Mouse (Mus musculus): ENCODE measurements around the gene B4galnt4. TPM values are rescaled to one million over a fixed set of nuclear protein-coding genes. Genes with fewer than 3 reads are reported as not detected.
"Not testable (repeated sequence)": the region's sequence is repeated elsewhere in the genome, so short reads cannot be mapped to it uniquely, and the experiment has no call there.

Gene B4galnt4
- polyA plus RNA-seq, 1 experiment from 2014 or later, result 0.66 TPM

GRCm38 (mm10) chr7:141024865-141025838, 35.8 kb upstream of the B4galnt4 start:
- H3K4me1 ChIP-seq (ENCODE audit: control insufficient read depth in 2 of 2, insufficient read depth in 2 of 2, low read length in 2 of 2), result no peaks in the 10 kb centered on the region
- H3K27ac ChIP-seq (replicated peaks in 1 of 2; ENCODE audit: control insufficient read depth in 1 of 2, insufficient read depth in 1 of 2, low read depth in 2 of 2, low read length in 2 of 2), result no peak overlapping the region
- no peaks in the 10 kb centered on the region for H3K36me3 ChIP-seq (ENCODE audit: control insufficient read depth, insufficient read depth, low read length)
- no peak overlapping the region for H3K4me2 ChIP-seq (ENCODE audit: low read length)
- no peak for ATAC-seq (ENCODE audit: insufficient number of reproducible peaks, insufficient read depth, low FRiP score, low read depth)
- H3K27me3 ChIP-seq (ENCODE audit: control insufficient read depth, insufficient read depth, low read length), result no peaks in the 10 kb centered on the region
- no peak overlapping the region for H3K4me3 ChIP-seq (ENCODE audit: control insufficient read depth in 1 of 2, insufficient read depth in 1 of 2, low read depth in 1 of 2, low read length in 2 of 2)
- H3K9ac ChIP-seq (ENCODE audit: low read length), result no peak overlapping the region
- WGBS, result 55% methylated on average over 6 of the region's 6 CpGs
- H3K9me3 ChIP-seq (ENCODE audit: control insufficient read depth, low read length), result no peaks in the 10 kb centered on the region

DNA sequence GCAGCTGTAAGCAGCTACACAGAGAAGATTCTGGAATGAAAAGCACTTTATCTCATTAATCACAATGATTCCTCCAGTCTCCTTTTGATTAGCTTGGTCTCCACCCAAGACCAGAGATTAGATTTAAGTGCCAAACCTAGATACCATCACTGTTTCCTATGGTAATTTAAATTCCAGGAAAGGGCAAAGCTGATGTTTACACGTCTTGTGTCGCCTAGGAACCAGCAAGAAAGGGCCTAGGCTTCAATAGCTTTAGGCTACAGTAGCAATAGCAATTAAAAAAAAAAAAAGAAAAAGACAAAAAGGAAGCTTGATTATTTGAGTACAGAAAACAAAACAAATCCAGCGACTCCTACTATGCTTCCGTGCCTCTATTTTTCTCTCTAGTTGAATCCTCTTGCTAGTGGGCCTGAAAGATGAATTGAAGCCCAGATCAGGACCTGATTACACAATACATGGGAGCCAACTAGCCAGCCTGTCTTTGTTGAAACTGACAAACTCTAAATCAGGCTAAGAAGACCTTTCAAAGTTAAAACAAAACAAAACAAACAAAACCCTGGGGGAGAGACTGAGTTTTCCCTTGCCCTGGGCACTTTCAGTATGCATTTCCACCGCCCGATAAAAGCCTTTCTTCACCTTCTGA, 34.7 kb upstream of the B4galnt4 start:
- Histone ChIP-seq H3K4me1 (ENCODE audit: control insufficient read depth in 2 of 2, insufficient read depth in 2 of 2, low read length in 2 of 2) (no peaks in the 10 kb centered on the region), H3K27ac (replicated peaks in 1 of 2; ENCODE audit: control insufficient read depth in 1 of 2, insufficient read depth in 1 of 2, low read depth in 2 of 2, low read length in 2 of 2) (0 out of 4 replicates have a peak overlapping the region, but pooled peaks of 1 of the 2 experiments have one; percentile 33), H3K4me3 (ENCODE audit: control insufficient read depth in 1 of 2, insufficient read depth in 1 of 2, low read depth in 1 of 2, low read length in 2 of 2) (no peak overlapping the region), H3K9ac (ENCODE audit: low read length) (no peak overlapping the region), H3K4me2 (ENCODE audit: low read length) (no peak overlapping the region), H3K9me3 (ENCODE audit: control insufficient read depth, low read length) (no peaks in the 10 kb centered on the region), H3K27me3 (ENCODE audit: control insufficient read depth, insufficient read depth, low read length) (no peaks in the 10 kb centered on the region), H3K36me3 (ENCODE audit: control insufficient read depth, insufficient read depth, low read length) (no peaks in the 10 kb centered on the region)
- 62% methylated on average over 6 of the region's 6 CpGs for WGBS
- no peak for ATAC-seq (ENCODE audit: insufficient number of reproducible peaks, insufficient read depth, low FRiP score, low read depth)

- Histone ChIP-seq H3K36me3 (ENCODE audit: control insufficient read depth, insufficient read depth, low read length) (no peaks in the 10 kb centered on the region), H3K27ac (replicated peaks in 1 of 2; ENCODE audit: control insufficient read depth in 1 of 2, insufficient read depth in 1 of 2, low read depth in 2 of 2, low read length in 2 of 2) (0 out of 4 replicates have a peak overlapping the region, but pooled peaks have one; percentile 12 to 33)
- 66% methylated on average over 5 of the region's 5 CpGs for WGBS
These were observed 34.2 kb upstream of the B4galnt4 start for GRCm38 (mm10) chr7:141026740-141027098.

GRCm38 (mm10) chr7:141028831-141029230, 32.1 kb upstream of the B4galnt4 start, which contains the start of gene Gm17387:
Gm17387 (plus strand) TSS chr7:141029131.
- no peak within 1 kb of the TSS for H3K27ac ChIP-seq (replicated peaks in 1 of 2; ENCODE audit: control insufficient read depth in 1 of 2, insufficient read depth in 1 of 2, low read depth in 2 of 2, low read length in 2 of 2)
- H3K9ac ChIP-seq (ENCODE audit: low read length), result no peak within 1 kb of the TSS
- no peaks in the 10 kb centered on the region for H3K9me3 ChIP-seq (ENCODE audit: control insufficient read depth, low read length)
- H3K4me3 ChIP-seq (ENCODE audit: control insufficient read depth in 1 of 2, insufficient read depth in 1 of 2, low read depth in 1 of 2, low read length in 2 of 2), result no peak within 1 kb of the TSS
- no peaks in the 10 kb centered on the region for H3K36me3 ChIP-seq (ENCODE audit: control insufficient read depth, insufficient read depth, low read length)
- 94% methylated on average over 2 of the region's 2 CpGs for WGBS
- H3K4me1 ChIP-seq (ENCODE audit: control insufficient read depth in 2 of 2, insufficient read depth in 2 of 2, low read length in 2 of 2), result no peaks in the 10 kb centered on the region
- no peaks in the 10 kb centered on the region for H3K27me3 ChIP-seq (ENCODE audit: control insufficient read depth, insufficient read depth, low read length)
- no peak for ATAC-seq (ENCODE audit: insufficient number of reproducible peaks, insufficient read depth, low FRiP score, low read depth)
- H3K4me2 ChIP-seq (ENCODE audit: low read length), result no peak within 1 kb of the TSS

More at GRCm38 (mm10) chr7:141026740-141027098, 34.2 kb upstream of the B4galnt4 start:
- Histone ChIP-seq H3K4me2 (ENCODE audit: low read length) (no peak overlapping the region), H3K27me3 (ENCODE audit: control insufficient read depth, insufficient read depth, low read length) (no peaks in the 10 kb centered on the region), H3K4me1 (ENCODE audit: control insufficient read depth in 2 of 2, insufficient read depth in 2 of 2, low read length in 2 of 2) (no peaks in the 10 kb centered on the region), H3K4me3 (ENCODE audit: control insufficient read depth in 1 of 2, insufficient read depth in 1 of 2, low read depth in 1 of 2, low read length in 2 of 2) (no peak overlapping the region), H3K9me3 (ENCODE audit: control insufficient read depth, low read length) (no peaks in the 10 kb centered on the region), H3K9ac (ENCODE audit: low read length) (no peak overlapping the region)
- no peak for ATAC-seq (ENCODE audit: insufficient number of reproducible peaks, insufficient read depth, low FRiP score, low read depth)

GRCm38 (mm10) chr7:141030390-141030789, 30.5 kb upstream of the B4galnt4 start:
- H3K4me2 ChIP-seq (ENCODE audit: low read length), result no peak overlapping the region
- no peak overlapping the region for H3K27ac ChIP-seq (replicated peaks in 1 of 2; ENCODE audit: control insufficient read depth in 1 of 2, insufficient read depth in 1 of 2, low read depth in 2 of 2, low read length in 2 of 2)
- H3K9me3 ChIP-seq (ENCODE audit: control insufficient read depth, low read length), result no peaks in the 10 kb centered on the region
- WGBS, result 59% methylated on average over 3 of the region's 3 CpGs
- H3K4me3 ChIP-seq (ENCODE audit: control insufficient read depth in 1 of 2, insufficient read depth in 1 of 2, low read depth in 1 of 2, low read length in 2 of 2), result no peak overlapping the region
- no peaks in the 10 kb centered on the region for H3K4me1 ChIP-seq (ENCODE audit: control insufficient read depth in 2 of 2, insufficient read depth in 2 of 2, low read length in 2 of 2)
- no peaks in the 10 kb centered on the region for H3K36me3 ChIP-seq (ENCODE audit: control insufficient read depth, insufficient read depth, low read length)
- H3K27me3 ChIP-seq (ENCODE audit: control insufficient read depth, insufficient read depth, low read length), result no peaks in the 10 kb centered on the region
- ATAC-seq (ENCODE audit: insufficient number of reproducible peaks, insufficient read depth, low FRiP score, low read depth), result no peak
- H3K9ac ChIP-seq (ENCODE audit: low read length), result no peak overlapping the region

DNA sequence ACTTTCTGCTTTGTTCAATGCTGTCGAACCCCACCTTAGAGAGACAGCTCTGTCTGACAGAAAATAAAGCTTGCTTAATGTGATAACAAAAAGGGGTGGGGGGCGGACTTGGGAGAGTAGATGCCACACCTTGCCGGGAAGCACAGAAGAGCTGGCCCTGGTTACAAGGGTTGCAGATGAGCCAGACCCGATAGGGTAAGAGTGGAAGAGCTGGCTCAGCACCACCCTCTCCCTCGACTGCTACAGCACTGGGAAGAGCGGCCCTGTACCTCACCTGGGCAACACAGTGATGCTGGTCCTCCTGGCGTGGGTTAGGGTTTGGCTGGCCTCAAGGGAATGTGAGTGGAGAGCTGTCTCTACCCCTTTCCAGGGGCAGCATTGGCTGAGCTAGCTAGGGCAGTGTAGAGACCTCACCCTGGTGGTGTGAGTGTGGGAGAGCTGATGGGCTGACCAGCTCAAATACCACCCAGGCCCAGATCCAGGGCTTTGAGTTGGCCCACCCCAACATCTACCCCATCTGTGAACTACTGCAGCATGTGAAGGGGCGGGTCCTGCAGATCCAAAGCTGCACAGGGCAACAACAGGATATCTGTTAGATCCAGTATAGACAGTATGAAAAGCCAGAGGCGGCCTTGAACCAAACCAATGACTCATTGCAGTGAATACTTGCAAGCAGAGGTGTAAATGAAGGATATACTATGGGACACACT, 28.3 kb upstream of the B4galnt4 start:
- Histone ChIP-seq H3K27me3 (ENCODE audit: control insufficient read depth, insufficient read depth, low read length) (no peaks in the 10 kb centered on the region), H3K4me1 (ENCODE audit: control insufficient read depth in 2 of 2, insufficient read depth in 2 of 2, low read length in 2 of 2) (no peaks in the 10 kb centered on the region), H3K36me3 (ENCODE audit: control insufficient read depth, insufficient read depth, low read length) (no peaks in the 10 kb centered on the region), H3K4me3 (ENCODE audit: control insufficient read depth in 1 of 2, insufficient read depth in 1 of 2, low read depth in 1 of 2, low read length in 2 of 2) (no peak overlapping the region), H3K27ac (replicated peaks in 1 of 2; ENCODE audit: control insufficient read depth in 1 of 2, insufficient read depth in 1 of 2, low read depth in 2 of 2, low read length in 2 of 2) (no peak overlapping the region), H3K4me2 (ENCODE audit: low read length) (no peak overlapping the region), H3K9ac (ENCODE audit: low read length) (no peak overlapping the region), H3K9me3 (ENCODE audit: control insufficient read depth, low read length) (no peaks in the 10 kb centered on the region)
- no peak for ATAC-seq (ENCODE audit: insufficient number of reproducible peaks, insufficient read depth, low FRiP score, low read depth)
- WGBS, result 60% methylated on average over 9 of the region's 9 CpGs

- ATAC-seq (ENCODE audit: insufficient number of reproducible peaks, insufficient read depth, low FRiP score, low read depth); H3K27ac ChIP-seq (replicated peaks in 1 of 2; ENCODE audit: control insufficient read depth in 1 of 2, insufficient read depth in 1 of 2, low read depth in 2 of 2, low read length in 2 of 2); H3K4me1 ChIP-seq (ENCODE audit: control insufficient read depth in 2 of 2, insufficient read depth in 2 of 2, low read length in 2 of 2); H3K36me3 ChIP-seq (ENCODE audit: control insufficient read depth, insufficient read depth, low read length); H3K9ac ChIP-seq (ENCODE audit: low read length); H3K9me3 ChIP-seq (ENCODE audit: control insufficient read depth, low read length); H3K4me3 ChIP-seq (ENCODE audit: control insufficient read depth in 1 of 2, insufficient read depth in 1 of 2, low read depth in 1 of 2, low read length in 2 of 2); H3K4me2 ChIP-seq (ENCODE audit: low read length); H3K27me3 ChIP-seq (ENCODE audit: control insufficient read depth, insufficient read depth, low read length): not testable (repeated sequence)
- WGBS, result 85% methylated on average over 1 of the region's 2 CpGs
These were observed 24.3 kb upstream of the B4galnt4 start for GRCm38 (mm10) chr7:141036624-141037023.
